Mouse (Mus musculus) erythroblast, embryonic 14.5 days (primary cell): ENCODE measurements around the gene Rundc3a. TPM values are rescaled to one million over a fixed set of nuclear protein-coding genes. Genes with fewer than 3 reads are reported as not detected.
A peak's percentile ranks its signal among the peaks of the same experiment; 100 is the strongest.

Source experiments
- H3K27me3 ChIP-seq: 2 replicates; pipeline ENCODE4 v1.6.1; 2012; ENCODE audit warnings: inconsistent platforms; ENCODE audit not compliant: control insufficient read depth
- H3K36me3 ChIP-seq: 2 replicates; pipeline ENCODE4 v1.6.1; 2012; ENCODE audit warnings: mild to moderate bottlenecking, inconsistent platforms; ENCODE audit not compliant: control insufficient read depth
- H3K4me1 ChIP-seq: 2 replicates; pipeline ENCODE4 v1.6.1; 2012; ENCODE audit warnings: inconsistent platforms; ENCODE audit not compliant: control insufficient read depth
- H3K4me3 ChIP-seq: replicated peaks from 2 replicates; pipeline ENCODE3; 2012; ENCODE audit warnings: moderate library complexity, mild to moderate bottlenecking, inconsistent platforms
- H3K9me3 ChIP-seq: 2 replicates; pipeline ENCODE4 v1.6.1; 2012; ENCODE audit warnings: low read length, inconsistent platforms, mixed read lengths; ENCODE audit not compliant: control insufficient read depth
- GATA1 ChIP-seq: IDR thresholded peaks from 2 replicates; pipeline ENCODE4 v1.6.1; 2012; ENCODE audit warnings: low read length, inconsistent platforms, mixed read lengths
- TAL1 ChIP-seq: IDR thresholded peaks from 3 replicates; pipeline ENCODE4 v1.6.1; 2012; ENCODE audit warnings: low read length, inconsistent platforms, mixed read lengths
- polyA plus RNA-seq: library from polyadenylated mRNA; stranded (reverse); fragments of >175 nt; gene quantifications from 2 replicates; pipeline ENCODE4 v1.2.3, GENCODE M21; 2012

Gene Rundc3a
- polyA plus RNA-seq, 1 experiment = 1.8 TPM

DNA sequence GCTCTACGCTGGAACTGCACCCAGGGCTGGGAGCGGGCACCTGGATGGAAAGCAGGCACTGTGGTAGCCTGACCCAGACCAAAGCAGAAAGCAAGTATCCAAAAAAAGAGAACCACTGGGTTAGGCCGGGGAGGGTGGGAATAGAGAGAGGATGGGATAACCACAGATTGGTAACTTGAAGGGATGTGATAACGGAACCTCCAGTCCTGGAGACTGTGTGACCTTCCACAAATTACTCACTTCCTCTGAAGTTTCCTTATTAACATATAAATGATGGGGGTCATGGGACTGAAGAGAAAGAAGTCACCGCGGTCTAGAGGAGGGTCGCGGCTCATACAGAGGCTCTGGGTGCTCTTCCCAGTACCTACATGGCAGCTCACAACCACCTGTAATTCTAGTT, 47.1 kb downstream of the Rundc3a start:
- H3K36me3 ChIP-seq = peaks cover 12% of the 10 kb centered on the region; the same call in 1 of the 2 replicates
- no peak overlapping the region for H3K4me3 ChIP-seq
- TF ChIP-seq GATA1 (no peak), TAL1 (no peak)
- H3K9me3 ChIP-seq = peaks cover 17% of the 10 kb centered on the region
- H3K27me3 ChIP-seq = peaks cover 82% of the 10 kb centered on the region
- H3K4me1 ChIP-seq = peaks cover 13% of the 10 kb centered on the region

DNA sequence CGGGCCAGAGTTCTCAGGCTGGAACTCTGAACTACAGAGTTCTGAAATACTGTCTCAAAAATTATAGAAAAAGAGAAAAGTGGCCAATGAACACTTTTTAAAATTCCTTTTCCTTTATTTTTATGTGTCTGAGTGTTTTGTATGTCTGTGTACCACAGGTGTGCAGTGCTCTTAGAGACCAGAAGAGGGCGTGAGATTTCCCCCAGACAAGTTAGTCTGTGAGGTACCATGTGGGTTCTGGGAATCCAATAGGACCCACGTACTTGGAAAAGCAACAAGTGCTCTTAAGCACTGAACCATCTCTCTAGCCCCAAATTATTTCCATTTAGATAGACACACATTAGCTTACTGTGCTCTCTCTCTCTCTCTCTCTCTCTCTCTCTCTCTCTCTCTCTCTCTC, 48.2 kb downstream of the Rundc3a start:
- peaks cover 15% of the 10 kb centered on the region for H3K4me1 ChIP-seq
- H3K4me3 ChIP-seq = no peak overlapping the region
- peaks cover 82% of the 10 kb centered on the region for H3K27me3 ChIP-seq
- H3K36me3 ChIP-seq = peaks cover under 1% of the 10 kb centered on the region; the same call in 1 of the 2 replicates
- TF ChIP-seq GATA1 = no peak
- no peak for TF ChIP-seq TAL1
- peaks cover 17% of the 10 kb centered on the region for H3K9me3 ChIP-seq

GRCm38 (mm10) chr11:102442089-102442488, 48.9 kb downstream of the Rundc3a start:
- Histone ChIP-seq H3K4me1 (peaks cover 20% of the 10 kb centered on the region), H3K9me3 (peaks cover 18% of the 10 kb centered on the region), H3K36me3 (no peaks in the 10 kb centered on the region), H3K4me3 (no peak overlapping the region), H3K27me3 (peaks cover 82% of the 10 kb centered on the region)
- TF ChIP-seq GATA1 (no peak), TAL1 (no peak)

DNA sequence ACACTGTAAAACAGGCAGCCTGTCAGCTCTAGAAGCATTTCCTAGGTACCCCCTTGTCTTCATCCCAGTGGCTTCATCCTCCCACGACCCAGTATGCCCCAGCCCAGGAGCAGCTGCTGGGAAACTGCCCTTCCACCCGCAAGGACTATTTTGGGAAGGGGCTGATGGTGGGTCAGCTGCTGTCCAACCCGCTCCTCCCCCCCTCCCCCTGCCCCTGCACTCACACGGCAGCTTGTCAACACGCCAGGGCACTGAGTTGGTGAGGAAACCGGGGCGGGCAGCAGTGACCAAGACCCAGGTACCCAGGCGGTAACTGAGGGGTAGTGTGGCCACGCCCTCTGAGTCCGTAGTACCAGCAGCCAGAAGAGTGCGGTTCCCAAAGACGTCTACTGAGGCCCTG, 50.5 kb downstream of the Rundc3a start:
- H3K4me1 ChIP-seq = peaks cover 13% of the 10 kb centered on the region
- peaks cover 82% of the 10 kb centered on the region for H3K27me3 ChIP-seq
- peaks cover 10% of the 10 kb centered on the region for H3K9me3 ChIP-seq
- no peak overlapping the region for H3K4me3 ChIP-seq
- TF ChIP-seq TAL1 (no peak), GATA1 (no peak)
- H3K36me3 ChIP-seq = no peaks in the 10 kb centered on the region

DNA sequence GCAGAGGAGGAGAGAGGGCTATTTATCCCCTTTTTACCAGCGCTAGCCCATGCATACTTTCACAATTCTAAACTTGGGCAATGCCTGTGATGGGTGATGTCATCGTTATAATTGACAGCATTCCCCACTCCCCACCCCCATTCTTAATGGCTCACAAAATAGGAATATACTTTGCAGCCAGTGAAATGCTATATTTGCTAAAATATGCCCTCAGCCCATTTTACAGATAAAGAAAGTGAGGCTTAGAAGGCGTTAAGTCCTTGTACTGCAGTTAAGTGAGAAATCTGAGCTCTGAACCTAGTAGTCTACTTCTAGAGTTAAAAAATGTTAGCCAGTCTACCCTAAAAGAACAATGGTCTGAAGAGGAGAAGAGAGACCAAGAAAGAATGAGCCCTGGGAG, 51.1 kb downstream of the Rundc3a start:
- Histone ChIP-seq H3K9me3 (peaks cover 8% of the 10 kb centered on the region), H3K36me3 (no peaks in the 10 kb centered on the region), H3K4me3 (no peak overlapping the region), H3K27me3 (peaks cover 82% of the 10 kb centered on the region), H3K4me1 (peaks cover 13% of the 10 kb centered on the region)
- TF ChIP-seq GATA1 = no peak
- no peak for TF ChIP-seq TAL1

DNA sequence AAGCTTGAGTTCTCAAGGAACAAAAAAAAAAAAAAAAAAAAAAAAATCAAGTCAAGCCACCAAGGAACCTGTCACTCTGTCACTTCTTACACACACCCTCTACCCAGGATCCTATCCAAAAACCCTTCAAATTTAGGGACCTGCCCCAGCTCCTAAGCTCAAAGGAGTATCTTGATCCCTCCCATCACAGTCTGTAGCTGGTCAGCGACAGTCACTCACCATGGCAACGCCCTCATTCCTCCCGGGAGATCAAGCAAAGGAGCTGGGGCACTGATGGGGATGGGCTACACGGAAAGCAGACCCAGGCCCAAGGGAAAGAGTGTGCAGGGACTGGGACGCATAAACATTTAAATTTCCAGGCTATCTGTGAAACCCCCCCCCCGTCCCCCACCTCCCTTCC, 51.6 kb downstream of the Rundc3a start:
- H3K4me1 ChIP-seq = peaks cover 13% of the 10 kb centered on the region

DNA sequence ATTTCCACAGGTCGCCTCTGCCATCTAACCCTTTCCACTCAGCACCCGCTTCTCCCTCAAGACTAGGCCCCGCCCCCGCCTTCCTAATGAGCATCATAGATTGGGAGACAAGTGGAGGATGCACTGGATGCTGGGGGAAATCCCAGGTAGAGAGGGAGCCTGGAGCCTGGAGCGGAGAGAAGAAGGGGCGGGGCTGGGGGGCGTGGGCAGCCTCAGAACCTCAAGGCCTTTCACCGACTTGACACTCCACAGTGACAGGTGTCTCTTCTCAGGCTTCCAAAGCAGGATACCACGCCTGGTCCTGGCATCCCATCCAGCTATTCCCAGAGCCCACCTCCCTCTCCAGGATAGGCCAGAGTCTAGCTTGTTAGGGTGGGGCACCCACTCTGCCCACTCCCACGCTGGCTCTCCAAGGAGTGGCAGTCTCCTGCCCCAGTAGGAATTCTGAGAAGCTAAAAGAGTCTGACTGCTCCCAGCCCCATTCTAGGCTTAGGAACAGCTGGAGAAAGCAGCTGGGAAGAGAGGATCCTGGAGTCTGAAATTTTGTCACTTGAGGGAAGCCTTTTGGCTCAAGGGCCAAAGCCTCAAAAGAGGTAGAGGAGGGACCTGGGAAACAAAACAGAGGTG, 52.2 kb downstream of the Rundc3a start:
- no peak for TF ChIP-seq GATA1
- no peak for TF ChIP-seq TAL1
- Histone ChIP-seq H3K4me1 (peaks cover 13% of the 10 kb centered on the region), H3K4me3 (no peak overlapping the region), H3K9me3 (peaks cover 8% of the 10 kb centered on the region), H3K27me3 (peaks cover 82% of the 10 kb centered on the region), H3K36me3 (no peaks in the 10 kb centered on the region)

More for the DNA sequence above, 51.6 kb downstream of the Rundc3a start:
- Histone ChIP-seq H3K4me3 (no peak overlapping the region), H3K9me3 (peaks cover 8% of the 10 kb centered on the region), H3K36me3 (no peaks in the 10 kb centered on the region), H3K27me3 (peaks cover 82% of the 10 kb centered on the region)
- TF ChIP-seq GATA1 (no peak), TAL1 (no peak)

GRCm38 (mm10) chr11:102445891-102446361, 52.7 kb downstream of the Rundc3a start:
- no peak overlapping the region for H3K4me3 ChIP-seq
- TF ChIP-seq TAL1 (no peak), GATA1 (no peak)
- peaks cover 8% of the 10 kb centered on the region for H3K9me3 ChIP-seq
- peaks cover 85% of the 10 kb centered on the region for H3K27me3 ChIP-seq
- H3K36me3 ChIP-seq = no peaks in the 10 kb centered on the region
- peaks cover 13% of the 10 kb centered on the region for H3K4me1 ChIP-seq

DNA sequence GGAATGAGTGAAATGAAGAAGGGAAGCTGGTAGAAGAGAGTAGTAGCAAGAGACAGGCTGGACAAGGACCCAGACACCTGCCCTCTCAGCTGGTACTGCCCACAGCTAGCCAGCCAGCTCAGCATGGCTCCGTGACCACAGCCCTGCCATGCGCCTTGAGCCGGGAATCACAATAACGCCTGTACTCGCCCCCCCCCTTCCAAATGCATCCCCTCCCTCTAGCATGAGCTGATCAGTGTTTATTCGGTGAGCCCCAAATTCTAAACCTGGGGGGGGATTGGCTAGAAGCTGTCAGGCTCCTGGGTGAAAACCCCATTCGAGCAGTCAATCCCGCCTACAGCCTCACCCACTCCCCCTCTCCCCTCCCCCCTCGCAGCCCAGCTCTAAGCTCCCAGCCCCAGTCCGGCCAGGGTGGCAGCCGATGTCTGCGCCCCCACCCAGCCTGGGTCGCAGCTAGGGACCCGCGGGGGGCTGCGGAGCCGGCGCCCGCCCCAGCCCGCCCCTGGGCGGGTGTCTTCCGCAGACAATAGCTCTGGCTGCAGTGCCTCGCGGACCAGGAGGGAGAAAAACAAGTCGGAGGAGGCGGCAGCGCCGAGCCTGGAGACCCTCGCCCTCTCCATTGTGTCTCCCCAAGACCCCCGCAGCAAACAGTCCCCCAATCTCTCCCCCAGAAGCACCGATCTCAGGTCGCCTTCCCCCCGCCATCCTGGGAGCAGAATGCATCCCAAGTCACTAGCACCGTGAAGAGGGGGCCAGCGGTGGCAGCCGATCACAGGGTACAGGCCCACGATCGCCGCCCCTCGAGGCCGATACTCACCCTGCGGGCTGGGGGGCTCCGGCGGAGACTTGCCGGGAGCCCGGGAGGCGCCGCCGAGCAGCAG, 53.6 kb downstream of the Rundc3a start:
- peaks cover 13% of the 10 kb centered on the region for H3K4me1 ChIP-seq
- peaks cover 88% of the 10 kb centered on the region for H3K27me3 ChIP-seq
- H3K4me3 ChIP-seq = peak overlapping the region; percentile 48
- H3K9me3 ChIP-seq = peaks cover 8% of the 10 kb centered on the region
- TF ChIP-seq TAL1 (no peak), GATA1 (no peak)
- no peaks in the 10 kb centered on the region for H3K36me3 ChIP-seq
